Mouse (Mus musculus): ENCODE results near the gene Olfr920.

GRCm38 (mm10) chr9:38718102-38718501 lies 34.0 kb upstream of the Olfr920 start, which contains the start of gene Vwa5a:
- TF ChIP-seq CTCF (IDR thresholded peaks at IDR 0.05; ENCODE audit: low read depth, low read length), result no peak
- TF ChIP-seq TAL1 (conservative IDR thresholded peaks at IDR 0.05; ENCODE audit: low read depth, low read length), result no peak
- TF ChIP-seq POLR2AphosphoS5 (IDR thresholded peaks at IDR 0.05; ENCODE audit: insufficient replicate concordance, low read depth, low read length), result no peak
- no peak for TF ChIP-seq GATA1 (IDR thresholded peaks at IDR 0.05; ENCODE audit: borderline replicate concordance, low read length)
- no peak for TF ChIP-seq GATA2 (IDR thresholded peaks at IDR 0.05; ENCODE audit: borderline replicate concordance, low read depth, low read length)
